Mouse (Mus musculus): Measurements from ENCODE around the gene Spink8.

GRCm38 (mm10) chr9:109811980-109812379 lies at the start of gene Spink8:
- TF ChIP-seq CTCF (IDR thresholded peaks at IDR 0.05; ENCODE audit: extremely low read depth, insufficient read depth, insufficient read length, insufficient replicate concordance) = no peak
- no peak for TF ChIP-seq POLR2A (IDR thresholded peaks at IDR 0.05; ENCODE audit: low read depth, low read length)
